Mouse (Mus musculus) ovary, postnatal 36 days (tissue): ENCODE results near the gene Wdr89.
"Not testable (repeated sequence)": the region's sequence is repeated elsewhere in the genome, so short reads cannot be mapped to it uniquely, and the experiment has no call there.

ENCODE experiments used
- DNase-seq: peaks from one replicate; pipeline ENCODE4 v3.0.0; 2022; ENCODE audit warnings: low spot score, mixed read lengths

Gene Wdr89

DNA sequence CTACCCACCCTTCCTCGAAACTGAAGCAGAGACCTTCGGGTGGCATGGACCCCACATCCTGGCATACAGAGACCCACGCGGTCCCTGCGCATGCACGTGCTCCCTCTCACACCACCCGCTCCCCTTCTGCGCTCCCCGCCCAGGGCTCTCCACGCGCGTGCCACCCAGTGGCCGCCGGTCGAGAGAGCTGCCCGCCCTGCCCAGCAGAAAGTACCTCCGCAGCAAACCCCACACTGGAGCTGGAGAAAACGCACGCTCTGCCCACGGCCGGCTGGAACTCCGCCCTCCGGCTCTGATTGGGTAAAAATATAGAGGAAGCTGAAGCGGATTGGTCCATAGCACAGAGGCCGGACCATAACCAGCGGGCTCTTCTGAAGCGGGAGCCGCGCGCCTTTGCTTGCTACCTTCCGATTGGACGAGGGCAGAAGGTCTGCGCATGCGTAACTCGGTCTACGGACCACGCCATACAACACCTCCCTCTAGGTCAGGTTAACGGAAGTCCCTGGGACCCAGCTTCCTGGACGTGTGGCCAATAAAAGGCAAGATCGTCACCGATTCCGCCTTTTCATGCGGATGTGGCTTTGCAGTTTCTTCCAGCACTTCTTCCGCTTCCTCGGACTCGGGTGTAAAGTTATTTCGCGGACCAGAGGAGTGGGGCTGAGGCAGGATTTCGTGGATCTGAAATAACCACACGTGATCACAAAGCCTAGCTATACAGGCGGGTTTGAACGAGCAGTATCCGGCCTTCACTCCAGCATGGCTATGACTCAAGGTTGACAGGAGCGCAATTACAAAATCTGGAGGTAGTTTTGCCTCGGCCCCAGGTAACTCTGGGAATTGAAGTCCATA is at the start of gene Wdr89:
Gene Wdr89 (minus strand): TSS at position 280 of the 849 bp plus-strand sequence.
- DNase-seq = peak; percentile 97

DNA sequence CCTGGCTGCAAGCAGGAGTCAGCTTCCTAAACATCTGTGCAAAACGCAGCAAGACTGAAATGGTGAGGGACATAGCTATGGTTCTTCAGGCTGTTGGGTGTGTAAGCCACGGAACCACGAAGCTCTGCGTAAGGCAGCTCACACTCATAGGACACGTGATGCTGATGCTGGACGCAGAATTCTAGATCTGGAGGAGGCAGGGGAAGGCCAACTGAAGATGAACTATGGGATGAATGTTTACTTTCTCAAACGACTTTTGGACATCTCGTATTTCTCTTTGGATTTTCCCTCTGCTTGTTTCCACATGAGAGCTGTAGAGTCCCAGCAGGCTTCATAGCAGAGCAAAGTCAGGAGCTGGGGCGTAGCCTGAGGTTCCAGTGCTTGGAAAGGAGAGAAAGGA is 44.3 kb upstream of the Wdr89 start:
- no peak for DNase-seq

DNA sequence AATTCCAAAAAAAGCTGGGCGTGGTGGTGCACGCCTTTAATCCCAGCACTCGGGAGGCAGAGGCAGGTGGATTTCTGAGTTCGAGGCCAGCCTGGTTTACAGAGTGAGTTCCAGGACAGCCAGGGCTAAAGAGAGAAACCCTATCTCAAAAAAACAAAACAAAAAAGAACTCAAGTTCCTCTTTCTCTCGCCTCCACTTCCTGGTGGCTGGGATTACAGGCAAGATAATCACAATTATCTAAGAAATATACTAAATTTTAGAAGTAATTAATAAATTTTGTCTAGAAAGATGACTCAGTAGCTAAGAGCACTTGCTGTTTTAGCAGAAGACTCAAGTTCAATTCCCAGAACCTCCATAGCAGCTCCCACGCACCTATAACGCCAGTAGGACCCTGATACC is 43.6 kb upstream of the Wdr89 start:
- not testable (repeated sequence) for DNase-seq

DNA sequence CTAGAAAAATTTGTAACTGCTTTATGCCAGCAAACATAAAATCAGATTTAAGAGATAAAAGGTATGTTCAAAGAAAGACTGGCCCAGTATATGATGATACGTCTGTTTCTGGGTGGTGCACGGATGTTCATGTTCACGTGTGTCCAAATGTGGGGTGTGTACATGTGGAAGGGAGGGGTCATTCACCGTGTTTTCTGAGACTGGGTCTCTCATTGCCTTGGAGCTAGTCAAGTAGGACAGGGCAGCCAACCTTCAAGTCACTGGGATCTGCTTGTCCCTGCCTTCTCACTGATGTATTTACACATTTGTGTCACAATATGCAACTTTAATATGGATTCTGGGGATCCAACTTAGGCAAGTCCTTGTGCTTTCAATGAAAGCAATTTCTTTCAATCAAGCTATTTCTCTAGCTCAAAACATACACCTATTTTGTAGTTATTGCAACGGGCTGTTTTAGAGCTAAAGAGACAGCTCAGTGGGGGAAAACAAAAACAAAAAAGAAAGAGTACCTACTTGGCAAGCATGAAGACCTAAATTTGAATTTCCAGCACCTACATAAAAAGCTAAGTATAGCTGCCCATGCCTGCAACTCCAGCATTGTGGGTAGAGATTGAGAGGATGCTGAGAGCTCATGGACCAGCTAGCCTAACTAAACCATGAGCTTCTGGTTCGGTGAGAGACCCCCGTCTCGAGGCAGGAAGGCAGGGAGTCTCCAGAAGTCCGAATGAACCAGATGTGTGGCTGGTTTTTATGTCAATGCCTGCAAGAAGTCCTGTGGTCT is 41.4 kb upstream of the Wdr89 start:
- no peak for DNase-seq

DNA sequence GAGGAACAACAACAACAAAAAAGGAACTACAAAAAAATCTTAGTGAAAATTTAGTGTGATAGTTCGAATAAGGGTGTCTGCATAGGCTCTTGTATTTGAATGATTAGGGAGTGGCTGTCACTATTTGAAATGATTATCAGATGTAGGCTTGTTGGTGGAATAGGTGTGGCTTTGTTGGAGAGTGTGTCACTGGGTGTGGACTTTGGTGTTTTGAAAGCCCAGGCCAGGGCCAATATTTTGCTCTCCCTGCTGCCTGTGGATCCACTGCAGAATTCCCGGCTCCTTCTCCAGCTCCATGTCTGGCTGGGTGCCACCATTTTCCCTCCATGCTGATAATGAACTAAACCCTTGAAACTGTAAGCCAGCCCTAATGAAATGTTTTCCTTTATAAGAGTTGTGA is 40.2 kb upstream of the Wdr89 start:
- DNase-seq = no peak

DNA sequence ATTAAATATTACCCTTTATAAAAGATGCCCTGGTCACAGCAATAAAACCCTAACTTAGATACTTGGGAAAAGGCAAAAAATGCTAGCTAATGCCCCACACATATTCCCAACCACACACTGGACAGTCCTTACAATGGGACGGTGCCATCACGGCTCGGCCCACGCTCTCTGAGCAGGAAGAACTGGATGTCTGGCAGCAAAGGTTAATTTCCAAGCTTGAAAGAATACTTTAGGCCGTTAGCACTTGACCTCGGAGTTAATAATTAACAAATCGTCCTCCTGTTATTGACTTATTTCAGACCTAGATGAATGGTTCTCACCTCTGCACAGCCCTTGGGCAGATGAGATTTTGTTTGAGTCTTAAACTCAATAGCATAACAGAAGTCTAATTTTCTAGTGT is 37.3 kb upstream of the Wdr89 start:
- DNase-seq = no peak

- no peak for DNase-seq
Measured at GRCm38 (mm10) chr12:75702739-75703122, 33.4 kb upstream of the Wdr89 start.

DNA sequence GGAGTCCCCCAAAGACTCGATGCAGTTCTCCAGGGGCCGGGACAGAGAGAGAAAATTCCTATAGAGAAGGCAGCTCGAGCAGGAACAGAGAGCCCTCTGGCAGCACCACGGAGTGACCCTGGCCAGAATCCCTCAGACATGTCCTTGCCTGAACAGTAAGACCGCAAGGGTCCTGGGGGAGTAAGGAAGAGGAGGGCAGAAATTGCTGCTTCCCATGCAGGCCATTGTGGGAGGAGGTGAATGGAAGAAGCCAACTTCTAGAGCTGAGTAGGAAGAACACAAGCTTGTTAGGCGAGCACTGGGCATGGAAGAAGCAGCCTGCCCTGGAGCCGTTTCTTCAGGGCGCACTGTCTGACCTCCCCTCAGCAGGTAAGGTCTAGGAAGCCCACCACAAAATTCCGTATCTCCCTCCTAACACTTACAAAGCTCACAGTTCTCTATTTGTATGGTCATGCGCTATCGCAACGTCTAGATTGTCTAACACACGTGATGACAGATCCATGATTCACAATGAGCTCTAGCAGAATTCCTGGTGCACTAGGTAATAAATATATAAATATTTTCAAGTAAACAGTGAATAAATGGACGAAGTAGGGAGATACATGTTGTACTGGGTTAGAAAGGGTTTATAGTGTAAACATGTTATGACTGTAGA is 32.9 kb upstream of the Wdr89 start:
- peak; percentile 21 for DNase-seq

DNA sequence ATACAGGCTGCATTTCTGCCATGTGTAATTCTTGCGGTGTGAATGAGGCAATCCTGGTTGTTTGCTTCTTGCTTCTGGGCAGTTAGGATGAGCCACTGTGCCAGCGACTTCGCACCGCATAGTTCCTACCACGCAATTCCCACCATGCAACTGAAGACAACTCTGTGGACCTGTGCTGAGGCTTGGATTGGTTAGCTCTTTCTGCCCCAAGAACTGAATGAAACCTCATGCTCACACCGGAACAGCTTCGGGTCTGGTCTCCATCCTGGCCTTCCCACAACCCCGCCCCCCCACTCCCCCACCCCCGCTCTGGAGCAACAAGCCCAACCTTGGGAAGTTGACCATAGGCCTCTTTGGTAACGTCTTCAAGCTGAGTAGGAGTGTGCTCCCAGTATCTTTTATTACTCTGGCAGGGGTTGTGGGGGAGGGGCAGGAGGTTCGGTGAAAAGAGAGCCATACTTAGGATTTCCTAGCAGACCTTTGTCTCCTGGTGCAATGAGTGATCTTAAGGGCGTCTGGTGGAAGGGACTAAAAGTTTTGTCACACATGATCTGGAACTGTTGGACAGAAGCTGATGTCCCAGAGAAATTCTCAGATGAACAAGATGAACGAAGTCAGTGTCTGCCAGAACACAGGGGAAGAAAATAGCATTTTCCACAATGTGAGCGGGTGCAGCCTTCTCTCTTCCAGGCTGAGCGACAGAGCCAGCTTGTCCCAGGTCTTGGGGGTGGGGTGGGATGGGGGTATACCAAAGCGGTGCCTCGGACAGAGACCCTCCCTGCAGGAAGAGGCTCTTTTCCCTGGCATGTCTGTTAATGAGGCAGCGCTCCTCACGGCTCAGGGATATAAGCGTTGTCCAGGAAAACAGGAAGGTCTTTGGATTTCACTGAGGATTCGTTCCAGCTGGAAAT is 32.1 kb upstream of the Wdr89 start:
- peak; percentile 43 for DNase-seq

DNA sequence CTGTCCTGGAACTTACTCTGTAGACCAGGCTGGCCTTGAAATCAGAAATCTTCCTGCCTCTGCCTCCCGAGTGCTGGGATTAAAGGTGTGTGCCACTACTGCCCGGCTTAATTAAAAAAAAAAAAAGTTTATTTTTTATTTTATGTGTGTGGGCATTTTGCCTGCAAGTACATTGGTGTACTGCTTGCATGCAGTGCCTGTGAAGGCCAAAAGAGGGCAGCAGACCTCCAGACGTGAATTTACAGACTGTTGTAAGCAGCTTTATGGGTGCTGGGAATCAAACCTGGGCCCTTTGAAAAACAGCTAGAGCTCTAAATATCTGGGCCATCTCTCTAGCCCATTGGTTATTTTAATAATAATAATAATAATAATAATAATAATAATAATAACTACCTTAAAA is 29.4 kb upstream of the Wdr89 start:
- no peak for DNase-seq

DNA sequence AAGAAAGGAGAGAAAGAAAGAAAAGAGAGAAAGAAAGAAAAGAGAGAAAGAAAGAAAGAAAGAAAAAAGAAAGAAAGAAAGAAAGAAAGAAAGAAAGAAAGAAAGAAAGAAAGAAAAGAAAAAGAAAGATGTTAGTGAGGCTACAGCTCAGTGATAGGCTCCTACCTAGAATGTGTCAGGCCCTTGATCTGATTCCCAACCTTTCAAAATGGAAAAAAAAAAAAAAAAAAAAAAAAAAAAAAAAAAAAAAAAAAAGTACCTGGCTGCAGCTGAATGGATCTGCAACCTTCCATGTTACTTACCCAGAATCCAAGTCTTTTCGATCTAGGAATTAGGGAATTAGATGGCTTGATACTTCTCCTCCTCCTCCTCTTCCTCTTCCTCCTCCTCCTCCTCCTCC is 26.5 kb upstream of the Wdr89 start:
- not testable (repeated sequence) for DNase-seq

DNA sequence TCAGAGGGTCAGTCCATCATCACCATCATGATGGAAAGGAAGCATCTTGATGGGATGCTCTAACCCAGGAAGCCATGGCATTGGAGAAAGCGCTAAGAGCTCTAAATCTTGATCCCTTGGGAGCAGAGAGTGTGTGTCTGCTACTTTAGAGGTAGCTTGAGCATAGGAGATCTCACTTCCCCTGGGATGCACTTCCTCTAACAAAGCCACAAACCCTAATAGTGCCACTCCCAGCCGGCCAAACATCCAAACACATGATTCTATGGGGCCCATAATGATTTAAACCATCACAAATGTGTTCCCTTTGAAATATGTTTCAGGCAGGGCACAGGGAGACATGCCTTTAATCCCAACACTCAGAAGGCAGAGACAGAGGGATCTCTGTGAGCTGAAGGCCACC is 19.7 kb upstream of the Wdr89 start:
- no peak for DNase-seq

DNA sequence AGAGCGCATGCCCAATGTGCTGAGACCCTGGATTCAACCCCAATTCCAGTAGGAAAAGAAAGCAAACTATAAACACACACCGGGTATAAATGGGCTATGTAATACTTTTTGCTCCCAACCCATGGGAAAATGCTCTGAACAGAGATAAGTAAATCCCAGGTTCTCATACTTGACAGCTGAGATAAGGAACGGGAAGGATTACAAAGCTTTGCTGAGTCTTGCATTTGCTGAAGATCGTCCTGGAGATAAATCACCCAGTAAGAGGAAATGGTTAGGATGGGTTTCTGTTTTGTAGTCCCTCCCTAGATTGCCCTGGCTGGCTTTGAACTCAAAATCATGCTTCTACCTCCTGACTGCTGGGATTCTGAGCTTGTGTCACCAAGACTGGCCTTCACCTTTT is 18.0 kb upstream of the Wdr89 start:
- no peak for DNase-seq

GRCm38 (mm10) chr12:75684026-75684425 is 14.7 kb upstream of the Wdr89 start:
- DNase-seq = not testable (repeated sequence)

GRCm38 (mm10) chr12:75683598-75683997 is 14.3 kb upstream of the Wdr89 start:
- DNase-seq = no peak

DNA sequence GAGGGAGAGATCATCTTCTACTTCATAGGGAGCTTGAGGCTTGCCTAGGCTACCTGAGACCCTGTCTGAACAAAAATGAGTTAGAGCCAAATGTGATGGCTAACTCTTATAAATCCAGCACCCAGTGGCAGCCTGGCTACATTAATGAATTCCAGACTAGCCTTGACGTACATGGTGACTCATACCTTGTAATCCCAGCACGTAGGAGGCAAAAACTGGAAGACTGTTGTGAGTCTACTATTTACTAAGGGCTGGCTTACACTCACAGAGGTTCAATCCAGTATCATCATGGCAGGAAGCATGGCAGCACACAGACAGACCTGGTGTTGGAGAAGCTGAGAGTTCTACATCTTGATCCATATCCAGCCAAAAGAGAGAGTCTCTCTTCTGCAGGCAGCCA is 13.5 kb upstream of the Wdr89 start:
- no peak for DNase-seq

DNA sequence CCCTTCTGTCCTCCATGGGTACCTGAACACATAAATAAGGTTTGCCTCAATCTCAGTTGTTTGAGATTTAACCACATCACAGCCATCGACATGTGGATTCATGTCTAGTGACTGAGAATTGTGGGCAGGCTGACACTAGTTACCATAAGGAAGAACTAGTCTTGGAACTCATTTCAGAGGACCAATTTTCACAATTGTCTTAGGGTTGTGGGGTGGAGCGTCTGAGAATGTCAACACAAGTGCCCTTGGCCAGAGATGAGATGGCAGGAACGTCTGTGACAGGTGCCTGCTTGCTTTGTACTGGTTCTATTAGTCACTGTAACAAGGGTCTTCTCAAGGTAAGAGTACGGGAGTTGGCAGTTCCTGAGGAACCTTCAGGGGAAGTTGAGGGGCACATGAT is 11.8 kb upstream of the Wdr89 start:
- DNase-seq = no peak

GRCm38 (mm10) chr12:75678393-75678792 is 9.1 kb upstream of the Wdr89 start:
- DNase-seq = no peak

GRCm38 (mm10) chr12:75672630-75673029 is 3.3 kb upstream of the Wdr89 start:
- no peak for DNase-seq

DNA sequence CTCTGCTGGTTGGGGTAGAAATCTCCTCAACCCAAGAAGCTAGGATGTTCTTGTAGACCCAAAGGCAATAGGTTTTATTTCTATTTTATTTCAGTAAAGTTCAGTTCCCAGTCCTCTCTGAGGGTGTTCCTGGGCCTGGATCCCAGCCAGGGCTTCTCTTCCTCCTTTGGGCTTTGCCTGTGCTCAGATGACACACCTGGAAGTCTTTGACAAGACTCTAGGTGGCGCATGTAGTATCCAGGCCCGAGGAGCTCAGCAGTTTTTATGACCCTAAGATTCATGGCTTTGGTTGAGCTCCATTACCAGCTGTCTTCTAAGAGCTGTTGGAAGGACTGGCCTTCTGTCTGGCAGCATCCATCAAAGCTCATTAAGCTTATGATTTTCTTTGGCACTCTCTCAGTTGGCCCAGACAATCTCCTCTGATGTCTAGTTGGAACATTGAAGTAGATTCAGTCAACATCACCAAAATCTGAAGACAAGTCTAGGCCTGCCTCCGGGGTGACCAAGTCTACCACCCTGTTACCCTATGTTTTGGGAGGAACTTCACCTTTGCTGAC is 2.5 kb upstream of the Wdr89 start:
- DNase-seq = no peak

DNA sequence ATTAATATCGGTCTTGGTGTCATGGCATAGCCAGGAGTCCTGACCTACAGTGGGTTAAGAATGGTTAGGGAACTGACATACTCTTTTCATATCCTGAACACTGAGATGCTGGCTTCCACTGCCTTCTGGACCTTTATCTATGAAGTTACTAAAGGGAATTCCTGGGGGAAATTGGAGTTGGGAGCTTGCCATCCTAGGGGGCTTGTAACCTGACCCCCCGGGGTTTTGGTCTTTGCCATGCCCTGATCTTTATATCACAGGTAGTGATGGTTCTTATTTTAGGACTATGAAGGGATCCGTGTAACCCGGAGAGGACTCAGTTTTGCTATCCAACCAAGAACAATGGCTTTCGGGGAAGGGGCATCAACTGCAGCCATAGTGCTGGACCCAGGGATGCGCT is 1.3 kb upstream of the Wdr89 start:
- DNase-seq = no peak

- DNase-seq = no peak
Measured at GRCm38 (mm10) chr12:75668916-75669257, 450 bp downstream of the Wdr89 start.
